Mouse (Mus musculus): ENCODE results near the gene Sptb. TPM values are rescaled to one million over a fixed set of nuclear protein-coding genes. Genes with fewer than 3 reads are reported as not detected.
A peak's percentile ranks its signal among the peaks of the same experiment; 100 is the strongest.

Sptb gene
- polyA plus RNA-seq, 1 experiment from 2014 or later: 12.7 TPM

DNA sequence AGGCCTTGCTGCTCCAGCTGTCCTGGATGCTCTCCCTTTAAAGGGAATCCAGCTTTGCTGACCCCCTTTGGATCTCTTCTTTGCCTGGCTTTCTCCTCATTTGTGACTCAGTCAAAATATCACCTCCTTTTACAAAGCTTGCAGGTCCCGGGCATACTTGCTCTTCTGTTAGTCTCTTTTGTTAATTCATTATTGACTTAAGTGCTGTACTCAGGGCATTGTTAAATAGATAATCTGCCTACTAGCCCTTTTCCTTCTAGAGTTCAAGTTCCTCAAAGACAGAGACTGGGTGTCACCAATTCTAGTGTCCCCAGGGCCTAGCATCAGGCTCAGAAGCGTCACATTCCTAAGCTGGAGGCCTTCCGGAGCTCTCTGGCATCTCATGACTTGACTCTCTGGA, 161.1 kb downstream of the Sptb start:
- no peak overlapping the region for H3K9ac ChIP-seq (replicated peaks; ENCODE audit: low read depth, low read length)
- no peaks in the 10 kb centered on the region for H3K36me3 ChIP-seq (ENCODE audit: control insufficient read depth, insufficient read depth, low read length)
- no peak overlapping the region for H3K4me3 ChIP-seq (ENCODE audit: low read depth, low read length)
- no peak overlapping the region for H3K4me2 ChIP-seq (ENCODE audit: low read depth, low read length)
- 72% methylated on average over 3 of the region's 3 CpGs for WGBS
- ATAC-seq (ENCODE audit: low read depth): no peak
- H3K4me1 ChIP-seq (ENCODE audit: control insufficient read depth, insufficient read depth, low read length): peaks cover 11% of the 10 kb centered on the region; the same call in 1 of the 2 replicates
- H3K27ac ChIP-seq (ENCODE audit: low read depth, low read length): no peak overlapping the region
- no peaks in the 10 kb centered on the region for H3K27me3 ChIP-seq (ENCODE audit: control insufficient read depth, insufficient read depth, low read length)
- no peaks in the 10 kb centered on the region for H3K9me3 ChIP-seq (ENCODE audit: control insufficient read depth, low read length)

DNA sequence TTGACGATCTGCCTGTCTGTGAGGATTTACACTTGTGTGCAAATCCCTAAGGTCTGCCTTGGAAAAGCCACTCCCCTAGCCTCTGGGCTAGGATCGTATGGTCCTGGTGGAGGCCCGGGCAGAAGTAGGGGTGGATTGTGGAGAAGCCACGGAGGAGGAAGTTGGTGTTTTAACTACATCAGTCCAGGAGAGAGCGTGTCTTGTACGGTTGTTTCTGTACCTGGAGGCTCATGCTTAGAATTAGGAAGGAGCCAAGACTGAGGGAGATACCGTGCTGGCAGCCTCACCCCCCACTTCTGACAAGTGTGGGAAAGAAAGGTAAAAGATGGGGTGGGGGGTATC, 162.3 kb downstream of the Sptb start:
- H3K4me2 ChIP-seq (ENCODE audit: low read depth, low read length): no peak overlapping the region
- WGBS: 25% methylated on average over 7 of the region's 7 CpGs
- ATAC-seq (ENCODE audit: low read depth): no peak

DNA sequence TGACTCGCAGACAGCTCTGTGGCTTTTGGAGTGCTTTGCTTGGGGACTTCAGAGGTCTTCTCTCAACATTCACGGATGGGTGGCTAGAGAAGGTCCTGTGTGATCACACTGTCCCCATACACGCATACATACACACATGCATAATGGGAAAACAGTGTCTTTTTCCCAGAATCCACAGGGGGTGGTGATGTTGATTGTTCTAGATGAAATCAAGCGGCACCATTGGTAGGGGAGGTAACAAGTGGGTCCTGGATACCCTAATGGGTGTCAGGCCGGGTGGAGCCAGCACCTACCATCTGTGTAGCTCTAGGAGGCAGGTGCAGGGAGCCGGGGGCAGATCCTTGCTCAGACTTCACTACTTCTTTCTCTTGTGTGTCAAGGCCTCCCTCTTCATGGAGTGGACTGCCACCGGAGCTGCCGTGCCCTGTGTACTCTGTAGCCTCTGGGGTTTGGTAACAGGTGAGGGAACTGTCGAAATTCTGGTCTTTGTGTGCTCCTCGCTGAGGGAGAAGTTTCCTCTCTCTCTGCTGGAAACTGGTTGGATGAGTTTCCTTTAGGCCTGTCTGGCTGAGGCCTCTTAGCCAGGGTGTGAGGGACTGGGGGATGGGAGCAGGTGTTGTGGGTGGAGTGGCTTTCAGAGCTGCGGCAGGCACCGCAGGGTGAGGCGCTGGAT, 162.8 kb downstream of the Sptb start:
- peak overlapping the region; percentile 38 for H3K4me2 ChIP-seq (ENCODE audit: low read depth, low read length)
- peak; percentile 54 for ATAC-seq (ENCODE audit: low read depth)
- no peaks in the 10 kb centered on the region for H3K36me3 ChIP-seq (ENCODE audit: control insufficient read depth, insufficient read depth, low read length)
- peak overlapping the region; percentile 9; the same call in 1 of the 2 replicates for H3K4me3 ChIP-seq (ENCODE audit: low read depth, low read length)
- H3K9ac ChIP-seq (replicated peaks; ENCODE audit: low read depth, low read length): 0 out of 2 replicates have a peak overlapping the region, but pooled peaks have one; percentile 3
- no peaks in the 10 kb centered on the region for H3K9me3 ChIP-seq (ENCODE audit: control insufficient read depth, low read length)
- no peaks in the 10 kb centered on the region for H3K27me3 ChIP-seq (ENCODE audit: control insufficient read depth, insufficient read depth, low read length)
- 24% methylated on average over 13 of the region's 13 CpGs for WGBS
- no peak overlapping the region for H3K27ac ChIP-seq (ENCODE audit: low read depth, low read length)
- peaks cover 11% of the 10 kb centered on the region; the same call in 1 of the 2 replicates for H3K4me1 ChIP-seq (ENCODE audit: control insufficient read depth, insufficient read depth, low read length)

More for the DNA sequence above, 162.3 kb downstream of the Sptb start:
- H3K4me3 ChIP-seq (ENCODE audit: low read depth, low read length): no peak overlapping the region
- no peaks in the 10 kb centered on the region for H3K9me3 ChIP-seq (ENCODE audit: control insufficient read depth, low read length)
- H3K9ac ChIP-seq (replicated peaks; ENCODE audit: low read depth, low read length): no peak overlapping the region
- H3K36me3 ChIP-seq (ENCODE audit: control insufficient read depth, insufficient read depth, low read length): no peaks in the 10 kb centered on the region
- peaks cover 11% of the 10 kb centered on the region; the same call in 1 of the 2 replicates for H3K4me1 ChIP-seq (ENCODE audit: control insufficient read depth, insufficient read depth, low read length)
- H3K27ac ChIP-seq (ENCODE audit: low read depth, low read length): no peak overlapping the region
- H3K27me3 ChIP-seq (ENCODE audit: control insufficient read depth, insufficient read depth, low read length): no peaks in the 10 kb centered on the region

DNA sequence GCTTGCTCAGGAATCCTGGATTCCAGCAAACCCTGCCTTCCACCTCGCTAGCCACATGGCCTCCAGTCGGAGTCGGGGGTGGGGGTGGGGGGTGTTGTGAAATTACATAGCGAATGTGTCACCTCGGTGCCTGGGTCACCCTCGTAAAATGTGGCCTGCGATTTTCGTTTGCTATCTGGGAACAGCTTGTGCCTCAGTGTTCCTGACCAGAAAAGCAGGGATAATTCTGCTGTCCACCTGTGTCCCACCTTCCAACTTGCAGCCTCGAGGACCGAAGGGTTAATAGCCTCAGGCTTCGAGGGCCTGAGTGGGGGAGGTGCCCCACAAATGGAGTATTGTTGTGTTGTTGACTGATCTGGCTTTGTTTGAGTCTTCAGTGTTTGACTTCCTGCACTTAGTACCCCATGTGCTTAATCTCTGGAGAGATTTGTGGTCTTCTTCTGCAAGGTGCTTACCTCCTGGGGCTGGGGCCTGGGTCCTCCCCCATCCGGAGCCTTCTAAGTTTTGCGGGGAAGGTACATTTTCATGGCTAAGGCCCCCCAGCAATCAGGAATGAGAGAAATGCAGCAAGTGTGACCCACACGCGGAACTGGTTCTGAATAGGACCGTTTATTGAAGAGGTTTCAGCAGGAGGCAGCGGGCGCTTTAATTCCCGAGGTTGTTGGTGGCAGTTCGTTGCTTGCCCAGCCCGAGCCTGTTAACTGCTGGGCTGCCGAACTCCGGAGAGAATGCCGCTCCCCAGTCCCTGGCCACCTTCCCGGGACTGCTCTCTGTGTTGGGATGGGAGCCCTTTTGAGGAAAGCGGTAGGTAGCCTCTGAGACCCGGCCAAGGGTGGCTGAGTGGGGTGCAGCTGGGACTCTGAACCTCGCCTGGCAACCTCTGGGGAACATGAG, 163.7 kb downstream of the Sptb start:
- no peak overlapping the region for H3K27ac ChIP-seq (ENCODE audit: low read depth, low read length)
- peaks cover 11% of the 10 kb centered on the region; the same call in 1 of the 2 replicates for H3K4me1 ChIP-seq (ENCODE audit: control insufficient read depth, insufficient read depth, low read length)
- peak overlapping the region; percentile 9; the same call in 1 of the 2 replicates for H3K4me3 ChIP-seq (ENCODE audit: low read depth, low read length)
- H3K9ac ChIP-seq (replicated peaks; ENCODE audit: low read depth, low read length): 0 out of 2 replicates have a peak overlapping the region, but pooled peaks have one; percentile 3
- WGBS: 5% methylated on average over 28 of the region's 28 CpGs
- H3K4me2 ChIP-seq (ENCODE audit: low read depth, low read length): peak overlapping the region; percentile 38
- peak; percentile 54 for ATAC-seq (ENCODE audit: low read depth)
- H3K9me3 ChIP-seq (ENCODE audit: control insufficient read depth, low read length): no peaks in the 10 kb centered on the region
- no peaks in the 10 kb centered on the region for H3K27me3 ChIP-seq (ENCODE audit: control insufficient read depth, insufficient read depth, low read length)
- no peaks in the 10 kb centered on the region for H3K36me3 ChIP-seq (ENCODE audit: control insufficient read depth, insufficient read depth, low read length)

DNA sequence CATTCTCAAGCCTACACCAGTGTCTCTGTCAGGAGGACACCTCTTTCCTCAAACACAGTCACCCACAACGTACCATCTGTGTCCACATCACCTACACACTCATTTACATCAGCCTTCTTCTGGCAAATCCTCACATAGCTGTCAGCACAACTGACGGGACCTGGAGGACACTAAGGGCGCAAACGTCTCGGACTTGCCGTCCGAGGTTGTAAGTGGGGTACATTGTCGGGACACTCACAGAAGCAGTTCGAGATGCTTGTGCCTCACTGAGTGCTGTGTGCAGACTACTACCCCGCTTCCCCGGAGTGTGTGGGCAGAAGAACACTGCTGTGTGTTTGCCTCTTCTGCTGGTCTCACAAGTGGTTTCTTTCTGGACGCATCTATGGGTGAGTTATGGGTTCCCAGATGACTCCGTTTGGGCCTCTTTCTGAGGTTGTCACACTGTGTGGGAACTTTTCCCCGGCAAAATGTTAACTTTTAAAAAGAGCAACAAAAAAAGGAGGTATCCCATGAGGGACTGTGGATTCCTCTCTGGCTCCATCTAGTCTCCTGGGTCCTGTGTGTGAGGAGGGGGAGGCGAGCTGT, 164.5 kb downstream of the Sptb start:
- H3K9me3 ChIP-seq (ENCODE audit: control insufficient read depth, low read length): no peaks in the 10 kb centered on the region
- no peak overlapping the region for H3K4me2 ChIP-seq (ENCODE audit: low read depth, low read length)
- H3K4me3 ChIP-seq (ENCODE audit: low read depth, low read length): no peak overlapping the region
- H3K9ac ChIP-seq (replicated peaks; ENCODE audit: low read depth, low read length): no peak overlapping the region
- peaks cover 11% of the 10 kb centered on the region; the same call in 1 of the 2 replicates for H3K4me1 ChIP-seq (ENCODE audit: control insufficient read depth, insufficient read depth, low read length)
- H3K36me3 ChIP-seq (ENCODE audit: control insufficient read depth, insufficient read depth, low read length): no peaks in the 10 kb centered on the region
- 50% methylated on average over 15 of the region's 15 CpGs for WGBS
- ATAC-seq (ENCODE audit: low read depth): no peak
- H3K27ac ChIP-seq (ENCODE audit: low read depth, low read length): no peak overlapping the region
- no peaks in the 10 kb centered on the region for H3K27me3 ChIP-seq (ENCODE audit: control insufficient read depth, insufficient read depth, low read length)

DNA sequence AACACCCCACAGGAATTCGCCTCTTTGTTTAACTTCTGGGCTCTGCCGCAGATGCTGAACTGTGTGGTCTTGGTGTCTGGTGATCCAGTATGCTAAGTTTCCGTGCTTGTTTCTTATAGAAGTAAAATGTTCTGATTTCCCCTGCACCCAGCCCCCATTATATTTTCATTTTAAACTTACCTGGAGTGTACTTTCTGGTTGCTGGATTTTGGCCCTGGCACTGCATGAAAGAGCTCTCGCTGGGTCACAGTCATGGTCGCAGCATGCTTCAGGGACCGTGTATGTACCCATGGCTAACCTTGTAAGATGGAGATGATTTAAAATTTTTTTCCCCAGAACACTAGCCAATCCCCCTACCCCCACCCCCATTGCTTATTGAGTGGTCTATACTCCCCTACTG, 168.5 kb downstream of the Sptb start:
- Histone ChIP-seq H3K4me2 (ENCODE audit: low read depth, low read length) (no peak overlapping the region), H3K4me1 (ENCODE audit: control insufficient read depth, insufficient read depth, low read length) (peaks cover 5% of the 10 kb centered on the region; the same call in 1 of the 2 replicates), H3K9me3 (ENCODE audit: control insufficient read depth, low read length) (no peaks in the 10 kb centered on the region), H3K9ac (replicated peaks; ENCODE audit: low read depth, low read length) (no peak overlapping the region), H3K27me3 (ENCODE audit: control insufficient read depth, insufficient read depth, low read length) (no peaks in the 10 kb centered on the region), H3K4me3 (ENCODE audit: low read depth, low read length) (no peak overlapping the region), H3K27ac (ENCODE audit: low read depth, low read length) (no peak overlapping the region), H3K36me3 (ENCODE audit: control insufficient read depth, insufficient read depth, low read length) (no peaks in the 10 kb centered on the region)
- ATAC-seq (ENCODE audit: low read depth): no peak
- WGBS: 79% methylated on average over 6 of the region's 6 CpGs

DNA sequence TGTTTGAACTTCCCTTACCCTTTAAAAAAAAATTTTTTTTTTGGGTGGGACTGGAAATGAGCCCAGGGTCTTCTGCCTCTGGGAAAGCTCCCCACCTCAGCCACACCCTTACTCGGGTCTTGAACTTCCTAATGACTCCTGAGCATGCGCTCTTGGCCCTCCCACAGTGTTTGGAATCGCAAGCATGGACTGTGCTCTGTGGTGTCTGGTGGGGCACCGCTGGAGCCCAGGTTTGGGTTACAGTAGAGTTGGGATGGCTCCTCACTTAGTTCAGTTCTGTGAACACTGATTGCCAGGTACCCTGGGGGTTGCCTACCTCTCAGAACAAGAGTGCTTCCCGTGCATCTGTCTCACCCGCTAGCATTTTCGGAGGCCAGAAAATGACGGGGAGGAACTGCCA, 168.9 kb downstream of the Sptb start:
- H3K9me3 ChIP-seq (ENCODE audit: control insufficient read depth, low read length): no peaks in the 10 kb centered on the region
- H3K4me3 ChIP-seq (ENCODE audit: low read depth, low read length): no peak overlapping the region
- H3K9ac ChIP-seq (replicated peaks; ENCODE audit: low read depth, low read length): no peak overlapping the region
- no peaks in the 10 kb centered on the region for H3K36me3 ChIP-seq (ENCODE audit: control insufficient read depth, insufficient read depth, low read length)
- H3K4me1 ChIP-seq (ENCODE audit: control insufficient read depth, insufficient read depth, low read length): peaks cover 2% of the 10 kb centered on the region; the same call in 1 of the 2 replicates
- H3K27me3 ChIP-seq (ENCODE audit: control insufficient read depth, insufficient read depth, low read length): no peaks in the 10 kb centered on the region
- no peak overlapping the region for H3K4me2 ChIP-seq (ENCODE audit: low read depth, low read length)
- 36% methylated on average over 8 of the region's 8 CpGs for WGBS
- no peak overlapping the region for H3K27ac ChIP-seq (ENCODE audit: low read depth, low read length)
- no peak for ATAC-seq (ENCODE audit: low read depth)

DNA sequence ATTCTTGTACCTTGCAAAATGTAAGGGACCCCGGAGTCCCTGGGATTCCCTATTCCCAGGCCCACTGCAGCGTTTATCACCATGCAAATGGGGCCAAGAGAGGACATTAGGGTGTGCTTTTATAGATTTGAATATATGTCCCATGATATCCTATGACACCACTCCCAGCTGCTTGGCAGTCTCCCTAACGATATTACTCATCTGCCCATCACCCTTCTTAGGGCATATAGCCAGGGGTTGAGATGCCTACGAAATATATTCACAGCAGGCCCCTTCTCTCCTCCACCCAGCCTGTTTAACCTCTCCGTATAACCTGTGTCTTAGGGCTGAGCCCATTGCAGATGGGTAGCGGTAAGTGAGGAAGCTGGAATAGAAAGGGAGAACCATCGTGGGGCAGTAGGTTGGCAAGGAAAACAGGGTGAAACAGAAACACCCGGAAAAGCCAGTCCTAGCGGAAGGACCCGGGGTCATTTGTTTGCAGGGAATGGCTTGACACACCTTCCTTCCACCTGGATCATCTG, 169.6 kb downstream of the Sptb start:
- H3K4me2 ChIP-seq (ENCODE audit: low read depth, low read length): no peak overlapping the region
- 75% methylated on average over 10 of the region's 10 CpGs for WGBS
- H3K9ac ChIP-seq (replicated peaks; ENCODE audit: low read depth, low read length): no peak overlapping the region

More for the DNA sequence above, 169.6 kb downstream of the Sptb start:
- Histone ChIP-seq H3K27me3 (ENCODE audit: control insufficient read depth, insufficient read depth, low read length) (peaks cover under 1% of the 10 kb centered on the region; the same call in 1 of the 2 replicates), H3K27ac (ENCODE audit: low read depth, low read length) (no peak overlapping the region), H3K4me3 (ENCODE audit: low read depth, low read length) (no peak overlapping the region), H3K9me3 (ENCODE audit: control insufficient read depth, low read length) (no peaks in the 10 kb centered on the region), H3K36me3 (ENCODE audit: control insufficient read depth, insufficient read depth, low read length) (no peaks in the 10 kb centered on the region), H3K4me1 (ENCODE audit: control insufficient read depth, insufficient read depth, low read length) (no peaks in the 10 kb centered on the region)
- no peak for ATAC-seq (ENCODE audit: low read depth)

Measured in neural tube, embryonic 14.5 days (tissue).